Mouse (Mus musculus) liver, adult 10 weeks (tissue): ENCODE results near the gene Olfr1449. TPM values are rescaled to one million over a fixed set of nuclear protein-coding genes. Genes with fewer than 3 reads are reported as not detected.

Experiments used
- polyA plus RNA-seq: library from polyadenylated mRNA; stranded (reverse); fragments of 350-450 nt; fragmentation: Illumina TruSeq; extraction: RNeasy Lipid Tissue Mini Kit (QIAGEN cat#74804); gene quantifications from one replicate; pipeline ENCODE4 v1.2.3, GENCODE M21; 2014; ENCODE audit warnings: low read depth, low replicate concordance

Gene Olfr1449
- polyA plus RNA-seq, result not detected

DNA sequence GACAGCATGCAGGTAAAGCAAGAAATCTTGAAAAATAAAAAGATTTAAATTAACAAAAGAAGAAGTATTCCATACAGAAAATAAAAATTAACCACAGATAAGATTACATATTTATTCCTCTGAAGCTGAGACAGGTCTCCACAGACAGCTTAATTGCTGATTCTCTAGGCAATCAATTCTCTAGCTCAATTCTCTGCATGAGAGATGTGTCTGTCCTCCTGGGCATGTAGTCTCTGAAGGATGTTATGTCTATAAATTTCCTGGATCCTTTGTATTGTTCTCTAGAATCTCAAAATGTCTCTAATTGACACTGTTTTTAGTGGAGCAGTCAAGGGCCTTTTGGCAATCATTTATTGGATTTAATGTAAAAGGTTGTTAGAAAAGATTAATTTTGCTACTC is at the start of gene Olfr1449:
Gene Olfr1449 (plus strand): TSS at position 301 of the 400 bp plus-strand sequence.

GRCm38 (mm10) chr19:12883555-12883954 is 47.1 kb upstream of the Olfr1449 start, which contains the start of gene Olfr1445:
Olfr1445 (plus strand) TSS chr19:12883855.

DNA sequence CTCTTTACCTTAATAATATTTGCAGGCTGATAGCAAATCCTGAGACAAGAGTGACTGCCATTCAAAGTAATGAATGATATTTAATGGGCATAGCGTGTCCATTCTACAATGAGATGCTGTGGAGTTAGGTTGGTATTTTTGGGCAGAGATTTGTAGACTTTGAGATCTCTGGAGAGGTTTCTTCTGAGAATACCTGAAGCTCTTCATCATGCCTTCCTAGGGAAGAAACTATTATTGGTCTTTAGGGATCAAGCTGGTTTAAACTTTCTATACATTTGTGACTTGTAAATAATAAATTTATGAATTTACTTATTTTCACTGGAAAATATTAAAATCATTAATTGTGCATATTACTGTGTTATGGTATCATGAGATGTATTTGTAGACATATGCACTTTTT is 37.2 kb upstream of the Olfr1449 start, which contains the start of gene Olfr1446:
Gene Olfr1446 (minus strand): TSS at position 101 of the 400 bp plus-strand sequence.

GRCm38 (mm10) chr19:12903643-12904042 is 27.0 kb upstream of the Olfr1449 start, which contains the start of gene Olfr1447:
Olfr1447 (minus strand) TSS chr19:12903743.

GRCm38 (mm10) chr19:12924319-12924718 is 6.3 kb upstream of the Olfr1449 start, which contains the start of gene Olfr1448:
Olfr1448 (minus strand) TSS chr19:12924419.

DNA sequence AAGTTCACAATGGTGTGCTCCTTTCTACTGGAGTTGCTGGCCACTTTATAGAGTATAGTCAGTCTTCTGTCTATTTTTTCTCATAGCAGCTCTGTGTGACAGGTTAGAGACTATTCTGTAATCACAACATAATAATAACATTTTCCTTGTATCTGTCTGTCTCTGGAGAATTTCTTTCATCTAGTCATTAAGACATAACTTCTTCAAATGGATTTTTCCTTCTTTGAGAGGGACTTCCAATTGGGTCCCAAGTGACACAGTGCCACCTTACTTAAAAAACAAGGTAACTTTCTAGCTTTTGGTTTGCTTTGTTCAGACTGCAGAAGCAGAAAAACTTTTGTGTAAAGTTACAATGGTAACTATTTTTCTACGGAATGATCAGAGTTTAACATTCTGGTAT is 19.3 kb downstream of the Olfr1449 start, which contains the start of gene Olfr1450:
Gene Olfr1450 (plus strand): TSS at position 301 of the 400 bp plus-strand sequence.

Other genes with a start within 250 kb of the Olfr1449 start
- gene Keg1, start 235.1 kb upstream of the Olfr1449 start, polyA plus RNA-seq, result 240 TPM
- gene Cntf, start 165.2 kb upstream of the Olfr1449 start, polyA plus RNA-seq, result 1.2 TPM
- gene Zfp91, start 134.7 kb upstream of the Olfr1449 start, polyA plus RNA-seq, result 88.8 TPM
- 1.9 TPM for gene Lpxn, start 134.6 kb upstream of the Olfr1449 start, polyA plus RNA-seq
- not detected for gene Gm5244, start 84.2 kb upstream of the Olfr1449 start, polyA plus RNA-seq
- not detected for gene Olfr1444, start 73.6 kb upstream of the Olfr1449 start, polyA plus RNA-seq
- not detected for gene Olfr1445, start 47.0 kb upstream of the Olfr1449 start, polyA plus RNA-seq
- not detected for gene Olfr1446, start 37.3 kb upstream of the Olfr1449 start, polyA plus RNA-seq
- not detected for gene Olfr1447, start 27.1 kb upstream of the Olfr1449 start, polyA plus RNA-seq
- not detected for gene Olfr1448, start 6.4 kb upstream of the Olfr1449 start, polyA plus RNA-seq
- not detected for gene Olfr1450, start 19.4 kb downstream of the Olfr1449 start, polyA plus RNA-seq
- gene Olfr1451, start 64.2 kb downstream of the Olfr1449 start, polyA plus RNA-seq, result not detected
- not detected for gene Olfr1453, start 97.5 kb downstream of the Olfr1449 start, polyA plus RNA-seq
- not detected for gene Olfr1454, start 129.8 kb downstream of the Olfr1449 start, polyA plus RNA-seq
- not detected for gene Olfr1457, start 167.1 kb downstream of the Olfr1449 start, polyA plus RNA-seq
- not detected for gene Olfr1458, start 175.9 kb downstream of the Olfr1449 start, polyA plus RNA-seq
- gene Olfr1459, start 218.7 kb downstream of the Olfr1449 start, polyA plus RNA-seq, result not detected
- gene Olfr1461, start 232.2 kb downstream of the Olfr1449 start, polyA plus RNA-seq, result not detected